ENCODE assay signal across 15 mouse cellular contexts in the genomic region with DNA sequence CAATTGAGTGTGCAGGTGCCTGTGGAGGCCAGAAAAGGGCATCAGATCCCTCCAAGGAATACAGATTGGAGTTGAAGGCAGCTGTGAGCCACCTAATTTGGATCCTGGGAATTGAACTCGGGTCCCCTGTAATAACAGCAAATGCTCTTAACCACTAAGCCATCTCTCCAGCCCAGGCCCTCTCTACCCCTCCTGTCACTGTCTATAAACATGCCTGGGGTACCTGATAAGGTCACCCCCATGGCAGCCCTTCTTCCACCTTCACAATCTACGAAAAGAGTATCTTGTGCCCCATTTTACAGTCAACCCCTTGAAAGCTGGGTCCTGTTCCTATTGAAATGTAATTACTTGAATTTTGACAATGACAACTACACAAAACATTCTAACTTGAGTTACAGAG. TPM values are rescaled to one million over a fixed set of nuclear protein-coding genes. Genes with fewer than 3 reads are reported as not detected.
A peak's percentile ranks its signal among the peaks of the same experiment; 100 is the strongest.
DNase-seq lines count a peak whose midpoint lies in the region; ATAC-seq and TF ChIP-seq lines count a peak whose summit lies in the region.
"Had no signal": no experiment of that assay in that cellular context is flagged by ENCODE, and none has a peak within 500 bp of the region (broad histone marks: within the 10 kb centered on the region; RNA-seq: fewer than 3 reads in every experiment).

No protein-coding gene starts in this region.

- no peak overlapping the region for H3K9ac ChIP-seq in neural tube, embryonic 15.5 days (replicated peaks)
- H3K9ac ChIP-seq in liver, embryonic 12.5 days = no peak overlapping the region
- H3K9ac ChIP-seq: midbrain, embryonic 12.5 days had no signal

- no peaks in the 10 kb centered on the region for H3K27me3 ChIP-seq in neural tube, embryonic 15.5 days (replicated peaks)
- H3K27me3 ChIP-seq in liver, embryonic 12.5 days (replicated peaks) = no peaks in the 10 kb centered on the region
- H3K27me3 ChIP-seq: midbrain, embryonic 12.5 days had no signal

- H3K4me3 ChIP-seq in gastrocnemius, adult 2 months = no peak overlapping the region
- no peak overlapping the region for H3K4me3 ChIP-seq in neural tube, embryonic 15.5 days (replicated peaks)
- H3K4me3 ChIP-seq in liver, embryonic 12.5 days = no peak overlapping the region
- H3K4me3 ChIP-seq: forebrain, embryonic 10.5 days; midbrain, embryonic 12.5 days had no signal

- 0 out of 2 replicates have a peak overlapping the region, but pooled peaks have one; percentile 10 for H3K27ac ChIP-seq in gastrocnemius, adult 2 months
- H3K27ac ChIP-seq in neural tube, embryonic 15.5 days (replicated peaks) = 0 out of 2 replicates have a peak overlapping the region, but pooled peaks have one; percentile 52
- H3K27ac ChIP-seq in liver, embryonic 12.5 days = peak overlapping the region; percentile 22
- H3K27ac ChIP-seq: forebrain, embryonic 10.5 days; midbrain, embryonic 12.5 days had no signal

- no peak for ATAC-seq in neural tube, embryonic 15.5 days (ENCODE audit: low FRiP score)
- ATAC-seq in liver, embryonic 12.5 days = peak; percentile 85
- peak; percentile 86 for ATAC-seq in megakaryocyte-erythroid progenitor cell, adult 5-6 weeks (replicated peaks; ENCODE audit: low FRiP score, low TSS enrichment, poor library complexity, severe bottlenecking)

- peaks cover 42% of the 10 kb centered on the region for H3K4me1 ChIP-seq in neural tube, embryonic 15.5 days
- H3K4me1 ChIP-seq in liver, embryonic 12.5 days = peaks cover 73% of the 10 kb centered on the region

- H3K9me3 ChIP-seq in neural tube, embryonic 15.5 days (replicated peaks) = no peaks in the 10 kb centered on the region
- H3K9me3 ChIP-seq in liver, embryonic 12.5 days (replicated peaks) = no peaks in the 10 kb centered on the region
- H3K9me3 ChIP-seq: forebrain, embryonic 10.5 days; midbrain, embryonic 12.5 days had no signal

- intact Hi-C loops in gastrocnemius, adult 2 months (cut with DNase I) = no loop called here

- 92% methylated on average over 2 of the region's 2 CpGs for WGBS in neural tube, embryonic 15.5 days
- 33% methylated on average over 2 of the region's 2 CpGs for whole genome bisulfite sequencing in liver, embryonic 12.5 days (ENCODE audit: insufficient replicate concordance)

- TF ChIP-seq CTCF in gastrocnemius, adult 2 months (IDR thresholded peaks at IDR 0.05) = no peak

- H3K4me2 ChIP-seq in neural tube, embryonic 15.5 days = no peak overlapping the region
- H3K4me2 ChIP-seq in liver, embryonic 12.5 days = peak overlapping the region; percentile 20
- H3K4me2 ChIP-seq: midbrain, embryonic 12.5 days had no signal

- no peak for DNase-seq in gastrocnemius, adult 2 months
- DNase-seq in gastrocnemius, adult 8-10 months (ENCODE audit: low spot score in 2 of 2) = no peak
- no peak for DNase-seq in neural tube, embryonic 10.5 days (ENCODE audit: extremely low spot score, low spot score)
- DNase-seq in cerebellum, adult 11-12 months = no peak
- DNase-seq in T-cell, adult 2 months (ENCODE audit: low spot score) = no peak
- DNase-seq: adrenal gland, postnatal 36 days; gastrocnemius, postnatal 25 days; kidney, adult 11 months; right cerebral cortex, postnatal 25 days; thymus, adult 2 months had no signal

- H3K36me3 ChIP-seq in neural tube, embryonic 15.5 days = no peaks in the 10 kb centered on the region
- H3K36me3 ChIP-seq in liver, embryonic 12.5 days = peaks cover 3% of the 10 kb centered on the region; the same call in 1 of the 2 replicates
- H3K36me3 ChIP-seq: midbrain, embryonic 12.5 days had no signal

RNA-seq across cellular contexts. Expression of gene N4bp1, which starts 11.0 kb away (rescaled TPM):
- 10 to 100 TPM; 16.6 to 18.2 TPM for total RNA-seq in gastrocnemius, adult 2 months (2021)
- total RNA-seq in gastrocnemius, adult 8-10 months (2022) = 10 to 100 TPM; 16.6 to 18.9 (median 18.1) TPM
- polyA plus RNA-seq in neural tube, embryonic 15.5 days (2015; fragmentation: Nextera tagmentation; extraction: Ambion mirVana) = 8.7 and 8.9 TPM in 2 replicates
- polyA plus RNA-seq in liver, embryonic 12.5 days (2016; fragmentation: Nextera tagmentation; extraction: Ambion mirVana) = 4.6 and 5.1 TPM in 2 replicates
- 15.9 and 17.0 TPM in 2 replicates for total RNA-seq in megakaryocyte-erythroid progenitor cell, adult 5-6 weeks (2014; fragmentation: Nextera tagmentation)
- 11.1 and 14.5 TPM in 2 replicates for total RNA-seq in megakaryocyte-erythroid progenitor cell, adult 5-6 weeks (2017)
